Mouse (Mus musculus) cerebellum, adult 2 months (tissue): ENCODE results near the gene Ugt1a9.

Source experiments
- CTCF ChIP-seq: fragments of 200-500 bp; IDR thresholded peaks from 2 replicates; pipeline ENCODE4 v1.5.1; 2011; ENCODE audit warnings: low read depth, mild to moderate bottlenecking, control low read depth, low read length, moderate library complexity, borderline replicate concordance; ENCODE audit not compliant: insufficient read depth
- POLR2A ChIP-seq: fragments of 200-500 bp; IDR thresholded peaks from 2 replicates; pipeline ENCODE4 v1.6.1; 2011; ENCODE audit warnings: low read length, control low read depth, borderline replicate concordance; ENCODE audit not compliant: insufficient read depth

DNA sequence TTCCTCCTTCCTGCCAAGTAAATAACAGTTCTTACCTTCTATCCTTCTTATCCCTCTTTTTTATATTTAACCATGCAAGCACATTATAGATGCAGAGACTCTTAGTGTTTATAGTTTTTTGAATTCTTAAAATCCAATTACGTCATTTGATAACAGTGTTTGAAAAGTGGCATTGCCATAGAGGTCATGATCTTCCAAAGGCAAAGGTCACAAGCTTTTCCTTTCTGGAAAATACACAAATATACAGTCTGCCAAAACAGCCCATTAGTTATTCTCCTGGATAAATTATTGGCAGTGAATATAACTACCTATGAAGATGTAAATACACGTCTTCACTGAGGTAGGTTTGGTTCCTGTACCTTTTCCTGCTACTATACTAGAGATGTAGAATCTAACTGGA, 3.9 kb downstream of the Ugt1a9 start:
- no peak for TF ChIP-seq CTCF
- no peak for TF ChIP-seq POLR2A
